Mouse (Mus musculus): Measurements from ENCODE around the gene Tbc1d1.

Gene Tbc1d1

DNA sequence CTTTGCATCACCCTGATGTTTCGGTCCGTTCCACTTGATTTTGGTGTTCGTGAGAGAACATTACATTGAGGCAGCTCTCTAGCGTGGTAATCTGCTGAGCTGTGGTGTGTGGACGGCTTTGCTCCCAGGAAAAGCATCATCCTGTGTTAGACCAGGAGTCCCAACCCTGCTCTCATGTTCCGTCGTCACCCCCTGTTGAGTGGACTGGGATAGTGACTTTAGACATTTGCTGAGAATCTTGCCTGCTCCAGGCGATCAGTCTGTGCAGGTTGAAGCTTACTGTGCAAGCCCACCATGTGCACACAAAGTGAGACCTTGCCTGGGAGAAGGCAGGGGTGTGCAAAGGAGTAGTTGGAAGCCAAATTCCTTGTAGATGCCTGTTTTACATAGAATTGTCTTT lies 85.8 kb downstream of the Tbc1d1 start:
- no peak for DNase-seq

DNA sequence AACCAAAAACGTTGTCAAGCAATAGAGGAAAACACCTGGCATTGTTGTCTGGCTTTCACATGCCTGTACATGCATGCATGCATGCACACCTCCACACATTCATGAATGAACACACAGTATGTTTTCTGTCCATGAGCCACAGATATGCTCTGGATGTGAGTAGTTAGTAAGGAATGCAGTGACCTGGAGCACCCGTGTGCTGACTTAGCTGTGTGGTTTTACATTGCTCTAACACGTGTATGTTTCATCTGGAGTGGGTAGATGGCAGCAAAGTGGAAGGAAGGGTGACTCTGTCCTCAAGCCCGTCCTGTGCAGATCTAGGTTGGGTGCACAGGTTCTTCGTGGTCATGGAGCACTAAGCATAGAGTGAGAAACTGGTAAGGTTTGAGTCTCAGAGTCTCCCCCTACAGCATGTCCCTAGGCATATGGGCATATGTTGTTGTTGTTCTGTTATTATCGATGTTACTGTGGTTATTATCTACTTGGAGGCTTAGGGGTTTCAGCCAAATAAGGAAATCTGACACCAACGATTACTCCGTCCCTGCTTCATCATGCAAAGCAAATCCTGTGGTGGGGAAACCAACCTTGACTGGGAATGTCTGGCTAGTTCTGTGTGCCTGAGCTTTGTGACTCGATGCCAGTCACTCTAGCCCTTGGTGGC lies 86.8 kb downstream of the Tbc1d1 start:
- no peak for DNase-seq

DNA sequence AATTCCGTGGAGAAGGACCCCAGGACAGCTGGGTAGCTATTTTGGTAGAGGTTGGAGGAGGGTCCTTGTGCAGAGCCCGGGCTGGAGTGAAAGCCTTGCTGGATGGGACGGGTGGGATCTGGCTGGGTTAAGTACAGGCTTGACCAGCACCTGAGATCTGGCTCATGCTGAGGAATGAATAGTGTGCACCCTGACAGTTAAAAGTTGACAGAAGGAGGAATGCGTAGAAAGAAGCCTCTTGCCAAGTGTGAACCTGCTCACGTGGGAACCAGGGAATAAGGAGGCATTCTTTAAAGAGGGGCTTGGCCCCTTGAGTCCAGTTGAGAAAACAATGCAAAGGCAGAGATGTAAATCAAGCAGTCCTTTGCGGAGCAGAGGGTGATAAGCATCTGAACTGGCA lies 87.6 kb downstream of the Tbc1d1 start:
- DNase-seq = no peak

DNA sequence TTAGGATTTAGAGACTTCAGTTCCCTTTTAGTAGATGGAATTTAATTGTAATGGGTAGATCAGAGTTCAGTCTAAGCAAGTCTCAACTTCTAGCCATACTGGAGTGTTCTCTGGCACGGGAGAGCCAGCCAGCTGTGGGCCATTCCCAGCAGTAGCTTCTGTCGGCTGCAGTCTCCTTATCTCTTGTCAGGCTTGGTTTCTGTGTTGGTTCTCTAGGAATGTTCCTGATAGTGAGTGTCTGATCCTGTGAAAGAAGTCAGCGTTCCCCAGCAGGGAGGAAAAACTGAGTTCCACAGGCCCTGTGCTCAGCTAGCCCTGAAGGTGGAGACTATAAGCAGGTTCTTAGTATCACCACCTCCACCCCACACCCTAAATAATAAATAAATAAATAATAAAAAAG lies 88.2 kb downstream of the Tbc1d1 start:
- DNase-seq = peak; percentile 44

DNA sequence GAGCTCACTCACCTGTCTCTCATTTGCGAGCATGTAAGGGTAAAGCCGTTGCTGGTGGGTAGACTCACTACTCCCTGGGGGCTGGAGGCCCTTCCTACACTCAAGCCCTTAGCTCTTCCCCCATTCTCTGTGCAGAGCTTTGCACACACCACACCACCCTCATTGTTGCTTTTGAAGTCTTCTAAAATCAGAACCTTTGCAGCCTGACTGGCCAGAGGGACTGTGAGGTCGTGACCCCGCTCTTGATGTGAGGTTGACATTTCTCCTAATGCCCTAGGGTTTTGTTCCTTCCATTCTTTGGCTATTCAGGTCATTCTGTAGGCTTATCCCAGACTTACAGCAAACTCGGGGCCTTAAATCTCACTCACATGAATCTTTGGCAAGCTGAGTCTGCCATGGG lies 88.6 kb downstream of the Tbc1d1 start:
- no peak for DNase-seq

DNA sequence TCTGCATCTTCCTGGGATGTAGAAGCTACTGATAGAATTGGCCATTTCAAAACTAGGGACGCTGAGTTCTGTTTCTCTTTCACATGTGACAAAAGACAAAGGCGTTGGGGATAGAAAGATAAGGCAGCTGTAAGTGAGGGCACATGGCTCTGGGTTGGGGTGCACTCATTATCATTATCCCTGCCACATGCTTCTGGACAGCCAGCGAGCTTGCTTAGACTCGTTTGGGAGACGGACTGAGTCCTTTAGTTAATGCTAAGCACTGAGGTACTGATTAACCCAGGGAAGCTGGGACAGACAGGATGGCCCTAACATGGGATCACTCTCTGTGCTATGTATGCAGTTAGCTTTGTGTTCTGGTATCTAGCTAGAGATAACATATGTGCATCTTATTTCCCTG lies 95.3 kb downstream of the Tbc1d1 start:
- no peak for DNase-seq

DNA sequence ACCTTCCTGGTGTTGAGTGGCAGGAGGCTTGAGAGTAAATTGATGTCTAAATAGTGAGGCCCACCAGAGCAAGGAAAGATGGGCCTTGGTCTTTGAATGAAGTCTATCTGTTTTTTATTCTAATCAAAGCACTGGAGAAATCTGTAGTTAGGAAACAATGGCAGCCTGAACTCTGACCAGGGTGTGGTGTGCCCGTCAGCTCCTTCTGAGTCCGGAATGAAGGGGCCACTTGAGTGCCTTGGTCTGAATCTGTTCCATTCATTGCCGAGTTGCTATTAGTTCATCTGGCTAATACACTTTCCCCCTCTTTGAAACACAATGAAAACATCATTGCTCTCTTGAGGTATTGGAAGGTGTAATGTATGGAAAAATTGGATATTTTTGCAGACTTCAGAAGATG lies 98.2 kb downstream of the Tbc1d1 start:
- no peak for DNase-seq

DNA sequence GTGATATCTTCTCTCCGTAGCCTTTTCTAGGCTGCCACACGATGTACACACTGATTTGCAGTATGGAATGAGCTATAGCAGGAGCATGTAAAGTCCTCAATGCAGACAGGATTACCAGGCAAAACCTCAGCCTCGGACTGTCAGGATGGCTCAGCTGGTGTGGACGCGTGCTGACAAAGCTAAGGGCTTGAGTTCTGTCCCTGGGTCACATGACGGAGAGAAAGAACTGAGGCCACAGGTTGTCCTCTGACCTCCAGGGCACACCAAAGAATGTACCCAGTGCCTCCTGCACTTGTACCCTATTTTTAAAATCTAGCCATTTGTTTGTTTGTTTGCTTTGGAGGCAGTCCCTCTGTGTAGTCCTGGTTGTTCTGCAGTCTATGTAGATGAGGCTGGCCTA lies 98.9 kb downstream of the Tbc1d1 start:
- no peak for DNase-seq

DNA sequence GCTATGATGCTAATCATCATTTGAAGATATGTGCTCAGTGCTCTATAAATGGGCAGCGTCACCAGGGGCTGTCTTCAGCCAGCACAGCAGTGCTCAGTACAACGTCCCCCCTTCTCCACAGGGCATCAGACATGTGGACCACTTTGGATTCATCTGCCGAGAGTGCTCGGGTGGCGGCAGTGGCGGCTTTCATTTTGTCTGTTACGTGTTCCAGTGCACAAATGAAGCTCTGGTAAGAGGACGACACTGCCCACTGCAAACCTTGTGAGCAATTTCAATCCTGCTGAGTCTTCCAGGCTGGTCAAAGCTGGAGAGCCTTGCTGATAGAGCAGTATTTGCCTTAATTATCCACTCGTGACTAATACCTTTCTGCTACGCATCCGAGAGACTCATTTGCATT lies 107.2 kb downstream of the Tbc1d1 start:
- DNase-seq = no peak

DNA sequence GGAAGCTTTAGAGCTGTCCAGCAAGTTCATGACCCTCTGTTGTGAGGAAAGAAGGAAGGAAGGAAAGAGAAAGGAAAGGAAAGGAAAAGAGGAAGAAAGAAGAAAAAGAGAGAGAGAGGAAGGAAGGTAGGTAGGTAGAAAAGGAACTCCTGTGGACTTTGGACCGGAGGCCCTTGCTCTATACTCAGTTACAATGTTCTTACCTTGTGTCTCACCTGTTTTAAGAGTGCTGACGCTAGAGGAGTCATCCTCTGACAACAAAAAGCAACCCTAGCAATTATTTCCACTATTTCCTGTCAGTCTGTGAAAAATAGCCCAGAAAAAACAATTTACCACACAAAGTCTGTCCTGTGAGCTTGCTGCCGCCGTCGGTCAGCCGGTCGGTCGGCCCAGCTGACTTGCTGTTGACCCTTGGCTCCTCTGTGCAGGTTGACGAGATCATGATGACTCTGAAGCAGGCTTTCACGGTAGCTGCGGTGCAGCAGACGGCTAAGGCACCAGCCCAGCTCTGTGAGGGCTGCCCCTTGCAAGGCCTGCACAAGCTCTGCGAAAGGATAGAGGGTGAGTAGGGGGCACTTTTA lies 107.9 kb downstream of the Tbc1d1 start:
- no peak for DNase-seq

DNA sequence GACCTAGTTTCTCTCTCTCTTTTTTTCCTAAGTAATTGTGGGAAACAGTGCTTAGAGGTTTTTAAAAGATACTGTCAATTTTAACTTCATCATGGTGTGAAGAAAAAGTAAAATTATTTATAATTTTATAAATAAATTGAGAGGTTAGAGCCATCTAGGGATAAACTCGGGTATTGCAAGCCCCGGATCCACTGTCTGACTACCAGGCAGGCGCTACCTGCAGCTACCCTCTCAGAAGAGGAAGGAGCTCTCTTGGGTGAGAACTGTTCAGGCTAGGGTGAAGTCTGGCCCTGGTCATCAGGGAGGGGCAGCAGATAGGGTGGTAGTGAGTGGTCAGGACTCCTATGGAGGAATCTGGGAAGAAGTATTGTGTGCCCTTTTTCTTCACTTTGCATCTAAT lies 109.0 kb downstream of the Tbc1d1 start:
- peak; percentile 71 for DNase-seq

DNA sequence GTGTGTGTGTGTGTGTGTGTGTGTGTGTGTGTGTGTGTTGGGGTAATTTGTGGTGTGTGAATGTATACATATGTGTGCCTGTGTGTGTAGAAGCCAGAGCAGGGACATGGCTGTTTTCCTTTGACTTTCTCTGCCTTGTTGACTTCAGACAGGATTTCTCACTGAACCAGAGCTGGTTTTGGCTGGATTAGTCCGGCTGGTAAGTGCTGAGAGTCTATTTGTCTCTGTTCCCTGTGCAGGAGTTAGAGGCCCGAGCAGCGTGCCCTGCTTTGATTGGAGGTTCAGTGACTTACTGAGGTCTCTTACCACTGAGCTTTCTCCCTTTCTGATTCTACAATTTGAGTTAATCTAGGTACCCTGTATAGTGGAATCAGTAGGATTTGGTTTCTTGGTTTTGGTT lies 109.8 kb downstream of the Tbc1d1 start:
- no peak for DNase-seq

DNA sequence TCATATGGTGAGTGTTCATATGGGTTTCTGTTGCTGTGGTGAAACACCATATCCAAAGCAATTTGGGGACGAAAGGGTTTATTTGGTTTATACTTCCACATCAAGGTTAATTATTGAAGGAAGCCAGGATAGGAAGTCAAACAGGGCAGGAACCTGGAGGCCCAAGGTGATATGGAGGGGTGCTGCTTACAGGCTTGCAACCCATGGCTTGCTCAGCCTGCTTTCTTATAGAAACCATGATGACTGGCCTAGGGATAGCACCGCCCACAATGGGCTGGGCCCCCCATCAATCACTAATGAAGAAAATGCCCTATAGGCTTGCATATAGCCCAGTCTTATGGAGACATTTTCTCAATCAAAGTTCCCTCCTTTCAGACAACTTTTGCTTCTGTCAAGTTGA lies 110.4 kb downstream of the Tbc1d1 start:
- no peak for DNase-seq

DNA sequence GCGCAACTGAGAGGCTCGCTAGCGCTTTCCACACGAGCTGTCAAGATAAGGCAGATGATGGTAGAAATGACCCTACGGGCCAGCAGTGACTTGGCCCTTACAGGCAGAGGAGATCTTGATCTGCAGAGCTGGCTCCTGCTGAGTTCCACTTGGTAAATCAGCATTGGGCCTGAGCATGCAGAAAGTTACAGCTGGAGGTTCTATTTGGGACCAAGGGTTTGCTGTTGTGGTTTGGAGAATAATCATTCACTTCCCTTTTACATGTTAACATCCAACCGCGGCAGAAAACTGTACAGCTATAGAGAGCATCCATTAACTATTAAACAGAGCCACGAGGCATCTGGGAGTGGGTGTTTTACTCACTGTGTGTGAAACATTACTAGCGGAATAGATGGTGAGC lies 111.2 kb downstream of the Tbc1d1 start:
- no peak for DNase-seq

DNA sequence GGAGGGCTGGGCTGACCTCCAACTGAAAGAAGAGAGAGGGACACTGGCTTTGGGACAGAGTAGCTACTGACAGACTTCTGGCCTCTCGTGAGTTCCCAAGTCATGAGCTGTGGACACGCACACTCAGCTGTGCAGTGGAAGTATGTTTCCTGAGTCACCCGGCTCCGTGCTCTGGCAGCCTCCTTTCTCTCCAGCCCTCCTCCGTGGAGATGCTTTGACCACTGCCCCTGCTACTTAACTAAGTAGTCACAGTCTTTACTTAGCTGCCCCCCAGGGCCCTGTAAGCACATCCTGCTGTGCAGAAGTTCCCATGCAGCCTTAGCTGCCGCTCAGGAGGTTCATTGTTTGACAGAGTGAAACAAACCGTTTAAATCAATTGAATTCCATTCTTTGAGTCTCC lies 113.6 kb downstream of the Tbc1d1 start:
- no peak for DNase-seq

DNA sequence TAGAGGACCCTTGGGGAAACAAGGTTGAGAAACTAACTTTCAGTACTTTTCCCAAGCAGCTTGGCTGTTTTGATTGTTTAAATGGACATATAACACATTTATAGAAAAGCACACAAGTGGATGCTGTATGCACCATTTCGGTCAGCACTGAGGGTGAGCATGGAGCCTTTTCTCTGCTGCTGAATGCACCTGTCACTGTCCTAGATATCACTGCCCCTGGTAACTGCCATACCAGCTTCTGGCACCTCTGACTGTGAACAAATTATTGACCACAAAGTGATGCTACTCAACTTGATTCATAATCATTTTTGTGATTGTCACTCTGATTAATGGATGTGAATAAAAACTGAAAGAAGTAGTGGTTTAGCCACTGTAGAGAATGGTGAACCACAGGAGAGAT lies 117.4 kb downstream of the Tbc1d1 start:
- DNase-seq = no peak

DNA sequence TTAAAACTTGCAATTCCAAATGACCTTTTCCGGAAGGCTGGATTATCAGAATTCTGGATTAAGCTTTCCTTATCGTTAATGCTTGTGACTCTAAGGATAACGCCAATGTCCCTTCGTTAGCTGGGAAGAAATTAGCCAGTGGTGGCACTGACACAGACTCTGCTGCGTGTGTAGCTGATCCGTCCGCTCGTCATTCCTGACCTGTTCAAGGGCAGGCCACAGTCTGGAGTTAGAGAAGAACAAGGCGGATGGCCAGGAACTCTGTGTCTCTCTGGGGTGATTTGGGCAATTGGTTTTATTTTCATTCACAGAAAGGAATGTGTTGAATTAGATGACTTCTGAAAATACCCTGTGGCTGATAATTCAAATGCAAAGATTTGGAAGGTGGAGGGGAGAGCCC lies 118.2 kb downstream of the Tbc1d1 start:
- DNase-seq = no peak

DNA sequence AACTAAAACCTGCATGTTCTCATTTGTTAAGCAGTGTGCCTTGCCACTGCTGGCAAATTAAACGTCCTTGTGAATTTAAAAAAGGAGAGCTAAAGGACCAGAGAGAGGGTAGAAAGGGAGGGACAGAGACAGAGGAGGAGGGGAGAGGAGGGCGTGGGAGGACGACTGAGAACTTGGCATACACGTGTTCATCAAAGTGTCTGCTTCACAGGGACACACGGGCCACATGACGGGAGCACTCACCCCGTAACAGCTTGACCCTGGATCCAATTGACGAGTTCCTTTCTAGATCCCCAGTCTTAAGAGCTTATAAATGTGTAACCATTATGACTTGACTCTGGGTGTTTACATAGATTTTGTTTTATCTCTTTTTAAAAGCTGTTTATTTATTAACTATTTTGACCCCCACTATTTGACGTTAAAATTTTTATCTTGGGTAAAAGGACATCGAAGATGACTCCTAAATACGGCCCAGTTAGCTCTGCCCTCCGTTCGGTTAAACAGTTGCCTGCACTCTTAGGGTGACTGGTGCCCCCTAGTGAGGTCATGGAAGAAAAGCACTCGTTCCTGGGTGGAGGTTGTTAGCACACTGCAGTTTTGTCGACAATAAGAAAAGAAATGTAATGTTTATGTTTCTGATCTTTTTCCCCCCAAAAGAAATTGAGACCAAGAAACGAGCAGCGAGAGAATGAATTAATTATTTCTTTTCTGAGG lies 118.8 kb downstream of the Tbc1d1 start:
- peak; percentile 65 for DNase-seq

DNA sequence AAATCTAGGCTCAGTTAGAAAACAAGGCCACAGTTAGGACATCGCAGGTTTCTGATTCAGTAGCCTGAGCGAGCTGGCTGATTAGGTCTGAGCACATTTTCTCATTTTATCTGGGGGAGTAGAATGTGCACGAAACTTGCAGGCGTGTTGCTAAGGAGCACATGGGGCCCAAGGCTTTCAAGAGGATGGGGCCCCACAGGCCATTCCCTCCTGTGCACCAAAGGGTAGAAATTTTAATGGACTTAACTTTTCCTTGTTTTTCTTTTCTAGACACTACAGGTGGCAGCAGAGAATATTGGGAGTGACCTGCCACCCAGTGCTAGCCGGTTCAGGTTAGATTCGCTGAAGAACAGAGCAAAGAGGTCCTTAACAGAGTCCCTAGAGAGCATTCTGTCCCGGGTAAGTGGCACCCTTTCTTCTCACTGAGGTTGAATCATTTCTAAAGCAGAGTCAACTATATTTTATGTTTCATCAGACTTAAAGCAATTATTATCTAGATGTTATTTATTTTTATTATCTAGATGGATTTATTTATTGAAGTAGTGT lies 121.6 kb downstream of the Tbc1d1 start:
- no peak for DNase-seq

DNA sequence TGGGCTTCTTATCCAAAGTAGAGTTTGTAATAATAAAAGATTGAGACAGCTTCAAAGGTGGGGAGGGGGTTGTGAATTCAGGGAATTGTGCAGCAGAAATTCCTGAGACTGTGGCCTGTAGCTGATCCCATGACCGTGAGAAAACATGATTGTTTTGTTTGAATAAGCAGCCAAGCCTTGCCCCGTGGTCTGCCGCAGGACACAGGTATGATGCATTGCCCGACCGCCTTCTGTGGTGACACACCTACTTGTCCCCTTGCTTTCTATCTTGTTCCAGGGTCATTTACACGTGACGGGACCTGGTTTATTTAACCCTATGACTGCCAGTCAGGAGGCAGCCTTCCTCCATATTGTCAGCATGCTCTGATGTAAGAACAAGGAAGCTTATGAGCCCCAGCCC lies 123.6 kb downstream of the Tbc1d1 start:
- DNase-seq = no peak

DNA sequence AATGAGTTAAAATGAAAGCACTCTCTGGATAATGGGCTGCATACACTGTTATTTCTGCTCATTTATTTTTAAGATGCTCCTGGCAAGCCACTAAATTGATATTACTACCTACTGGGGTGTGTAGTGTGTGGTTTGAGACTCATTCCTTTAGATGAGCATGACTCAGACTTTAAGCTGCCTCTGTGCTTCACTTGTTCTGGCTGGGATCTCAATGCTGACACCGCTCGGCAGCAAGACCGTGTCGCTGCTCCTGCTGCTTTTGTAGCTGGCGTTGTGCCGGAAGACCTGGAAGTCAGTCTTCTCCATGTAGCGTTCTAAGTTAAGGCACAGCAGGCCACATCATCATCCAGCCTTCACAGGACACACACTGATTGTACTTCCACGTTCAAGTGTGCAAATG lies 124.1 kb downstream of the Tbc1d1 start:
- no peak for DNase-seq

DNA sequence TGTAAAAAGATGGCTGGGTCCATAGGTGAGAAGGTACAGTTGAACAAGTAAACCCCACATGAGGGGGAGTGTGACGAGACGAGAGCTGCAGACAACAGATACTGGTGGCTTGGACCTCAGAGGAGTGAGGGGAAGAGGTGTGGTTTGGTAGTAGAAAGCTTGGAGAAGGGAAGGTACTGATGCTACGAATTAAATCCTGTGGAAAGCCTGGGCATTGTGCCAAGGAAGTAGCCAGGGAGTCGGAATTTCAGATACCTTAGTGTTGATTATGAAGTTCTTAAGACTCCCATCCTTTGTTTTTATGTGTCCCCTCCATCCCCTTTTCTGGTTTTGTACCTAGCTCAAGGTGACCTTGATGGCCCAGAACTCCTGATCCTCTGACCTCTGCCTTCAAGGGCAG lies 124.5 kb downstream of the Tbc1d1 start:
- no peak for DNase-seq

DNA sequence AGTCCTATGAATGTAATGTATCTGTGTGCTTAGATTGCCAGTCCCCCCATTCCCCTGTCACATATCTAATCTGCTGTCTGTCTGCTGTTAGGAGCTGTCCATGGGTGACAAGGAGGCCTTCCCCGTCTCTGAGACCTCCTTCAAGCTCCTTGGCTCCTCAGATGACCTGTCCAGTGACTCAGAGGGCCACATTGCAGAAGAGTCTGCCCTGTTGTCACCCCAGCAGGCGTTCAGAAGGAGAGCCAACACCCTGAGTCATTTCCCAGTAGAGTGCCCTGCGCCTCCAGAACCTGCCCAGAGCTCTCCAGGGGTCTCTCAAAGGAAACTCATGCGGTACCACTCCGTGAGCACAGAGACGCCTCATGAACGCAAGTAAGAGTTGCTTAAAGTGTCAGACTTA lies 125.6 kb downstream of the Tbc1d1 start:
- no peak for DNase-seq

DNA sequence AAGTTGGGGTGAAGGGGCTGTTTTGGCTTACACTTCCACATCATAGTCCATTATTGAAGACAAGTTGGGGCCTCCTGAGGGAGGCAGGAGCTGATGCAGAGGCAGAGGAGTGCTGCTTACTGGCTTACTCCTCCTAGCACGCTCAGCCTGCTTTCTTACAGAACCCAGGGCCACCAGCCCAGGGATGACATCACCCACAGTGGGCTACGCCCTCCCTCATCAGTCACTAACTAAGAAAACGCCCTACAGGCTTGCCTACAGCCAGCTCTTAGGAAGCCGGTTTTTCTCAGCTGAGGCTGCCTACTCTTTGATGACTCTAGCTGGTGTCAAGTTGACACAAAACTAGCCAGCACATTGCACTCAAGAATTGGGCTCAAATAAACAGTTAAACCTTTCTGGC lies 126.5 kb downstream of the Tbc1d1 start:
- DNase-seq = no peak
